Mouse (Mus musculus) ovary, postnatal 36 days (tissue): Measurements from ENCODE around the gene Lnx1.
A peak's percentile ranks its signal among the peaks of the same experiment; 100 is the strongest.

ENCODE experiments used
- DNase-seq: peaks from one replicate; pipeline ENCODE4 v3.0.0; 2022; ENCODE audit warnings: low spot score, mixed read lengths

Gene Lnx1

DNA sequence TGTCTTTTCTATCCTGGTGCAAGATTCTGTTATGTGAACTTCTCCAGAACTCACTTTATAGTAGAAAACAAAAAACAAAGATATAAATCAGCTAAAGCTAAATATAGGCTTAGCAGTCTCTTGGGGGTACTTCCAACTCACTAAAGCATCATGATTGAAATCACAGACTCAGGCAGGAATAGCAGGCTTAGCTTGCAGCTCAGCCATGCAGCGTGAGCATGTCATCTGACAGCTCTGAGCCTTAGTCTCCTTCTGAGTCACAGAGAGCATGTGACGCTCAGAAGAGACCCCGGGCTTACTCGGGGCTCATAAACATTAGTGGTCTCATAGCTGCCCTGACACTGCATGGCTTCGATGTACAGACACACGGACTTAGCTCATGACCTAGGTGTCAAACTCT is 100.7 kb downstream of the Lnx1 start:
- DNase-seq: no peak

GRCm38 (mm10) chr5:74601171-74601570 is 101.5 kb downstream of the Lnx1 start:
- DNase-seq: no peak

- no peak for DNase-seq
Observed at GRCm38 (mm10) chr5:74600010-74600409, 102.7 kb downstream of the Lnx1 start.

- DNase-seq: no peak
Observed at GRCm38 (mm10) chr5:74593147-74593546, 109.6 kb downstream of the Lnx1 start.

- no peak for DNase-seq
Observed at GRCm38 (mm10) chr5:74591413-74591812, 111.3 kb downstream of the Lnx1 start.

GRCm38 (mm10) chr5:74589133-74589532 is 113.6 kb downstream of the Lnx1 start:
- no peak for DNase-seq

DNA sequence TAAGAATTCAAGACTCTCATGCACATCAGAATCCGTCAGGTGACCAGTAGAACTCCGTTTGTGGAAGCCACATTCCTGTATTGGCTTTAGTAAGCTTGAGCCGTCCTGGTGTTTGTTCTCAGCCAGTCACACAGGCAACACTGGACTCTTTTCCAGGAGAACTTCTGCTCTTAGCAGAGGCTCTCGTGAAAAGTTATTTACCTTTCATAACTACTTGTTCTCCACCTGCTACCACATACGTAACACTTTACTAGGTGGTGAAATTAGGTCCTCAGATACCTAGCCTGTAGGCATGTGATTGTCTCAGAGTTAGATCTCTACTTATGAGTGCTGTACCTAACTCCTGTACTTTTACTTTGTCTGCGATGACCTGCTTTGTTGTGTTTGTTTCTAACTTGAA is 130.9 kb downstream of the Lnx1 start:
- no peak for DNase-seq

- DNase-seq: peak; percentile 16
Observed at GRCm38 (mm10) chr5:74561151-74561550, 141.6 kb downstream of the Lnx1 start.

GRCm38 (mm10) chr5:74549566-74549965 is 153.1 kb downstream of the Lnx1 start:
- DNase-seq: no peak

DNA sequence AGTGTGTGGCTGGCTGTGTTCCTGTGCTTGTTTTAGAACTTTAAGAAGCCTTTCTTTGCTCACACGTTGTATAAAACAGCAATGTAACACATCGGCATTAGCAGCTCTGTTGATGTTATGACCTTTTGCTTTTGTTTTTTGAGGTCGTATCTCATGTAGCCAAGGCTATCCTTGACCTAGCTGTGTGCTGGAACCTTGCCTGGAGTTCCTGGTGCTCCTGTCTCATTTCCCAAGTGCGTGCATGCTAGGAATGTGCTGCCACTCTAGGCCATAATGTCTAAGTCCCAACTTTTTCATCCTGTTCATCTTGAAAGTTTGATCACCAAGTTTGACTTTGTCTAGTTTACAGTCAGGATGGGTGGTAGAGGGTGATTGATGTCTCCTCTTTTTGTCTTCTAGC is 157.1 kb downstream of the Lnx1 start:
- DNase-seq: no peak
